Mouse (Mus musculus): ENCODE measurements around the gene Prcd.
"Not testable (repeated sequence)": the region's sequence is repeated elsewhere in the genome, so short reads cannot be mapped to it uniquely, and the experiment has no call there.

The Prcd gene

GRCm38 (mm10) chr11:116648213-116648921 lies 5.0 kb upstream of the Prcd start:
- DNase-seq (ENCODE audit: low read depth, low spot score) = no peak

GRCm38 (mm10) chr11:116648976-116649375 lies 4.4 kb upstream of the Prcd start:
- no peak for DNase-seq (ENCODE audit: low read depth, low spot score)

GRCm38 (mm10) chr11:116649711-116650337 lies 3.5 kb upstream of the Prcd start:
- DNase-seq (ENCODE audit: low read depth, low spot score) = no peak

- DNase-seq (ENCODE audit: low read depth, low spot score) = no peak
Observed at GRCm38 (mm10) chr11:116650811-116651210, 2.5 kb upstream of the Prcd start.

- DNase-seq (ENCODE audit: low read depth, low spot score) = no peak
Observed at GRCm38 (mm10) chr11:116651339-116651738, 2.0 kb upstream of the Prcd start.

- DNase-seq (ENCODE audit: low read depth, low spot score) = no peak
Observed at GRCm38 (mm10) chr11:116652330-116653098, 820 bp upstream of the Prcd start.

GRCm38 (mm10) chr11:116653709-116654221 lies 431 bp downstream of the Prcd start:
- DNase-seq (ENCODE audit: low read depth, low spot score) = no peak

- no peak for DNase-seq (ENCODE audit: low read depth, low spot score)
Observed at GRCm38 (mm10) chr11:116654255-116654821, 1.0 kb downstream of the Prcd start, which contains the start of gene Cygb. Gene Cygb (minus strand): TSS chr11:116654313.

GRCm38 (mm10) chr11:116656348-116657191 lies 3.2 kb downstream of the Prcd start:
- DNase-seq (ENCODE audit: low read depth, low spot score) = peak; percentile 86

GRCm38 (mm10) chr11:116657311-116658223 lies 4.2 kb downstream of the Prcd start:
- DNase-seq (ENCODE audit: low read depth, low spot score) = peak; percentile 91

- DNase-seq (ENCODE audit: low read depth, low spot score) = no peak
Observed at GRCm38 (mm10) chr11:116658238-116658637, 4.9 kb downstream of the Prcd start.

- no peak for DNase-seq (ENCODE audit: low read depth, low spot score)
Observed at GRCm38 (mm10) chr11:116659027-116659621, 5.8 kb downstream of the Prcd start.

GRCm38 (mm10) chr11:116660181-116660580 lies 6.8 kb downstream of the Prcd start:
- DNase-seq (ENCODE audit: low read depth, low spot score) = no peak

GRCm38 (mm10) chr11:116661291-116661947 lies 8.1 kb downstream of the Prcd start:
- no peak for DNase-seq (ENCODE audit: low read depth, low spot score)

GRCm38 (mm10) chr11:116661948-116662377 lies 8.6 kb downstream of the Prcd start:
- DNase-seq (ENCODE audit: low read depth, low spot score) = no peak

GRCm38 (mm10) chr11:116665289-116665688 lies 12.0 kb downstream of the Prcd start:
- DNase-seq (ENCODE audit: low read depth, low spot score) = no peak

- no peak for DNase-seq (ENCODE audit: low read depth, low spot score)
Observed at GRCm38 (mm10) chr11:116666566-116666965, 13.2 kb downstream of the Prcd start.

- DNase-seq (ENCODE audit: low read depth, low spot score) = not testable (repeated sequence)
Observed at GRCm38 (mm10) chr11:116667012-116667411, 13.7 kb downstream of the Prcd start.

- DNase-seq (ENCODE audit: low read depth, low spot score) = no peak
Observed at GRCm38 (mm10) chr11:116667930-116668329, 14.6 kb downstream of the Prcd start.

Data from retina, adult 2 months (tissue).